Mouse (Mus musculus) testis, adult 2 months (tissue): ENCODE results near the gene Fam219a. TPM values are rescaled to one million over a fixed set of nuclear protein-coding genes. Genes with fewer than 3 reads are reported as not detected.

ENCODE experiments used
- H3K27ac ChIP-seq: fragments of 200-500 bp; 2 replicates; pipeline ENCODE4 v1.5.1; 2012; ENCODE audit warnings: low read depth, low read length; ENCODE audit not compliant: control insufficient read depth, insufficient read depth
- H3K27me3 ChIP-seq: fragments of 200-500 bp; 2 replicates; pipeline ENCODE4 v1.6.1; 2012; ENCODE audit warnings: mild to moderate bottlenecking, low read length, moderate library complexity; ENCODE audit not compliant: control insufficient read depth, insufficient read depth
- H3K36me3 ChIP-seq: fragments of 200-500 bp; 2 replicates; pipeline ENCODE4 v1.6.1; 2012; ENCODE audit warnings: mild to moderate bottlenecking, low read length; ENCODE audit not compliant: control insufficient read depth, insufficient read depth
- H3K4me1 ChIP-seq: fragments of 200-500 bp; 2 replicates; pipeline ENCODE4 v1.6.1; 2012; ENCODE audit warnings: low read length; ENCODE audit not compliant: control insufficient read depth, insufficient read depth
- H3K4me3 ChIP-seq: fragments of 200-500 bp; 2 replicates; pipeline ENCODE4 v1.5.1; 2012; ENCODE audit warnings: low read depth, mild to moderate bottlenecking, low read length, moderate library complexity, mixed read lengths; ENCODE audit not compliant: control insufficient read depth
- CTCF ChIP-seq: fragments of 200-500 bp; IDR thresholded peaks from 2 replicates; pipeline ENCODE4 v1.5.1; 2012; ENCODE audit warnings: low read depth, mild to moderate bottlenecking, inconsistent platforms, low read length, moderate library complexity; ENCODE audit not compliant: control insufficient read depth, insufficient read depth, insufficient replicate concordance
- POLR2A ChIP-seq: fragments of 200-500 bp; IDR thresholded peaks from 2 replicates; pipeline ENCODE4 v1.6.1; 2012; ENCODE audit warnings: low read depth, mild to moderate bottlenecking, inconsistent platforms, low read length, moderate library complexity; ENCODE audit not compliant: control insufficient read depth
- polyA plus RNA-seq: library from polyadenylated mRNA; depleted of rRNA; stranded (reverse); fragments of >200 nt; gene quantifications from 2 replicates; pipeline ENCODE4 v1.2.3, GENCODE M21; 2012

Gene Fam219a
- polyA plus RNA-seq, 1 experiment: 36.8 TPM

DNA sequence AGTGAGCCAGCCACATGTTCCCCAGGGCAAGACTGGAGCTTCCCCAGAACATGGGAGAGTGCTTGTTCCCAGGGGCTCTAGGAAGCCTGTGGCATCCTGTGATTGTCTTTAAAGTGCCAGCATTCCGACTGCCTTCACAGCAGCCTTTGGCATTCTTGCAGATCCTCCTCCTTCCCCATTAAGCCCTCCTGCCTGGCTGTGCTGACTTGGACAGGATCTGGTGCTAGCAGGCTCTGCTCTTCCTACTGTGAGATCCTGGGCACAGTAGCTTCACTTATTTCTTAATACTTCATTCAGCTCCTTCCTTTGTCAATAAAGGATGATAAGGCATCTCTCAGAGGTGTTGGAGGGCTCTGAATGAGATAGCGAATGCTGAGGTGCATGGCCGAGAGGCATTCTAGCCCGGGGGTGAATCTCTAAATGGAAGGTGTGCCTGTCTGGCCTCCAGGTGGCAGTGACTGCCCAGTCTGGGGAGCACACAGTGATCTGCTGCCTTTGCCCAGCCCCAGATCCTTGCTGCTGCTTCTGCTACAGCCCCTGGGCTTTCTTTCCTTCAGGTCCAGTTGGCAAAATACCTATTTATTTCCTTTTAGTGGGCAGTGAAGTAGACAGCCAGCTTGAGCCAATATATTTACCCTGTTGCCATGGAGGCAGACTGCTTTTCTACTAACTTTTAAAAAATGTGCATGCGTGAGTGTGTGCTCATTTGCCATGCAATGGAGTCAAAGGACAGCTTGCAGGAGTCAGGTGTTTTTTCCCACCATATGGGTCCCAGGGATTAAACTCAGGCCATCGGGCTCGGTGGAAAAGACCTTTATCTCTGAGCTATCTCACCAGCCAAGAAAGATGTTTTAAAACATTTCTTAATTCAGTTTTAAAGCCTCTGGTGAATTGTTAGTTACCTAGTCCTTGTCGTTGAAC is 35.4 kb upstream of the Fam219a start:
- no peak overlapping the region for H3K27ac ChIP-seq
- H3K36me3 ChIP-seq: no peaks in the 10 kb centered on the region
- TF ChIP-seq POLR2A (no peak), CTCF (peak; percentile 25; the same call in 1 of the 2 replicates)
- H3K27me3 ChIP-seq: no peaks in the 10 kb centered on the region
- H3K4me1 ChIP-seq: no peaks in the 10 kb centered on the region
- H3K4me3 ChIP-seq: no peak overlapping the region

GRCm38 (mm10) chr4:41602818-41603217 is 33.5 kb upstream of the Fam219a start:
- Histone ChIP-seq H3K4me3 (no peak overlapping the region), H3K27ac (no peak overlapping the region), H3K27me3 (no peaks in the 10 kb centered on the region), H3K36me3 (no peaks in the 10 kb centered on the region), H3K4me1 (no peaks in the 10 kb centered on the region)
- TF ChIP-seq CTCF (no peak), POLR2A (no peak)

- no peaks in the 10 kb centered on the region for H3K27me3 ChIP-seq
- H3K27ac ChIP-seq: no peak overlapping the region
- no peaks in the 10 kb centered on the region for H3K4me1 ChIP-seq
- H3K4me3 ChIP-seq: no peak overlapping the region
- TF ChIP-seq POLR2A (no peak), CTCF (no peak)
- no peaks in the 10 kb centered on the region; the same call in 1 of the 2 replicates for H3K36me3 ChIP-seq
These were observed 14.0 kb upstream of the Fam219a start for GRCm38 (mm10) chr4:41583353-41583752.

- Histone ChIP-seq H3K4me3 (no peak overlapping the region), H3K36me3 (no peaks in the 10 kb centered on the region), H3K4me1 (no peaks in the 10 kb centered on the region), H3K27me3 (no peaks in the 10 kb centered on the region), H3K27ac (no peak overlapping the region)
- TF ChIP-seq CTCF: no peak
- TF ChIP-seq POLR2A: no peak
These were observed 6.6 kb upstream of the Fam219a start for GRCm38 (mm10) chr4:41575914-41576313.

DNA sequence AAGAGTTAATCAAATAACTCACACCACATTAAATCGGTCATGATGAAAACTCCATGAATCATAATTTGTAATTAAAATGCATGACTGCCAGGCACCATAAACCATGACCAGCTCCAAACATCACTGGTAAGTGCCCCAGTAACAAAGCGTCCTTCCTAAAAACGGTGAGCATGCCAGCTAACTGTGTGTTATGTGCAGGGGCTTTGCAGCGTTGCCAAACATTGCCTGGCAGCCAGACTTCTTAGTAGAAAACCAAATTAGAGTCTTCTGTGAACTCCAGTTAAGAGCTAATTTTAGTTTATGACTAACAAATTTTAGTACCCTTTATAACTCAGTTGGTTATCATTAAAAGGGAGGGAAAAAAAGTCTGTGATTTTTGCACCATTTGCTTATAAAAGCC is 4.2 kb upstream of the Fam219a start:
- no peaks in the 10 kb centered on the region for H3K36me3 ChIP-seq
- TF ChIP-seq CTCF (no peak), POLR2A (no peak)
- no peak overlapping the region for H3K4me3 ChIP-seq
- no peak overlapping the region for H3K27ac ChIP-seq
- peaks cover 3% of the 10 kb centered on the region for H3K4me1 ChIP-seq
- H3K27me3 ChIP-seq: no peaks in the 10 kb centered on the region

- no peaks in the 10 kb centered on the region for H3K36me3 ChIP-seq
- H3K27me3 ChIP-seq: no peaks in the 10 kb centered on the region
- peak; percentile 30; the same call in 1 of the 2 replicates for TF ChIP-seq CTCF
- no peak for TF ChIP-seq POLR2A
- H3K4me1 ChIP-seq: peaks cover 11% of the 10 kb centered on the region
- H3K4me3 ChIP-seq: peak overlapping the region; percentile 63
- H3K27ac ChIP-seq: no peak overlapping the region
These were observed 2.2 kb upstream of the Fam219a start for GRCm38 (mm10) chr4:41571490-41571889.

GRCm38 (mm10) chr4:41568682-41569410 is 492 bp downstream of the Fam219a start:
- H3K27me3 ChIP-seq: no peaks in the 10 kb centered on the region
- TF ChIP-seq CTCF: no peak
- no peak for TF ChIP-seq POLR2A
- H3K4me3 ChIP-seq: peak overlapping the region; percentile 91
- peaks cover 11% of the 10 kb centered on the region for H3K4me1 ChIP-seq
- no peaks in the 10 kb centered on the region for H3K36me3 ChIP-seq
- peak overlapping the region; percentile 52 for H3K27ac ChIP-seq
